Mouse (Mus musculus): ENCODE results near the gene Blcap.

DNA sequence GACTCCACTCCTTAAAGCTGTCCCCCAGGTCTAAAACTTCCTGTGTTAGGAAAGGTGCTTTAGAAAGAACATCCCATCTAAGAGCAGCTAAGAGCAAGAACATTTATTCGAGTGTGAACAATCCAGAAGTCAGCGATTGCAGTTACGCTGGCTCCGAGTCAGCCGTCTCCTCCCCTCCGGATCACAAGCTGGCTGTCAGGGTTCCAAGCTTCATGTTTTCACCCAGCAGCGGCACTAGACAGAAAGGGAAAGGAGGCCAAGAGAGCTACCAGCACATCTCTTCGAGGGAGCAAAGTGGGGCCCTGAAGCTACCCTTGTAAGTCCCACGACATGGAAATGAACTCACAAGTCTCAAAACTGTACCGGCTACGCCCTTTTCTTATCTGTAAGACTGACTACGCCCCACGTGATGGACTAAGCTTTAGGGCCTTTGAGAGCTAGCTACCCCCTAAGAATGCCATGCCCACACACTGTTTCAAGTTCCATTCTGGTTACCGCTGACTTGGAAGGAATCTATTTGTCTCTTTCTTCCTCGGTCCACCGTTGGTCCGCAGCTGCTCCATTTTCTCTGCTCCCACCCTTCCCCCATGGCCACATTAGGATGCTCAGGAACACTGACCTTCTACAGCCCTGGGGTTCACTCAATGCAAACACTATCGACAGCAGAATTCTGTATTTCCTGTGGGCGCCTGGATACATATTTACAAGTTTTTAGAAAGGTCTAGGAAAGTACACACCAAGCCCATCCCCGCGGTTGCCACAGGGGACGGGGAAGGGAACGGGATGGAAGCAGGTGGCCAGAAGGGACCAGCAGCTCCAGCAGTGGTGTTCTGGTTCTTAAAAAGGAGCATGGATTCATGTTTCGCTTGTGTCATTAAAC lies 30.8 kb downstream of the Blcap start:
- no peak for TF ChIP-seq CTCF (IDR thresholded peaks at IDR 0.05; ENCODE audit: borderline replicate concordance, insufficient read depth, low read length)
- no peak for TF ChIP-seq POLR2A (IDR thresholded peaks at IDR 0.05; ENCODE audit: low read depth, low read length)

All from embryonic fibroblast, embryonic 13.5 days (primary cell).